ENCODE assay signal across 9 mouse cellular contexts in genomic region chr6:136989824-136990497, GRCm38 (mm10). TPM values are rescaled to one million over a fixed set of nuclear protein-coding genes. Genes with fewer than 3 reads are reported as not detected.
DNase-seq lines count a peak whose midpoint lies in the region; ATAC-seq and TF ChIP-seq lines count a peak whose summit lies in the region.
"Had no signal": no experiment of that assay in that cellular context is flagged by ENCODE, and none has a peak within 500 bp of the region (broad histone marks: within the 10 kb centered on the region; RNA-seq: fewer than 3 reads in every experiment).

No protein-coding gene starts in this region.

- TF ChIP-seq EP300 in liver, postnatal 0 days (IDR thresholded peaks at IDR 0.05; ENCODE audit: low read depth): no peak

- 33% methylated on average over 11 of the region's 11 CpGs for WGBS in heart, embryonic 15.5 days
- 42% methylated on average over 11 of the region's 11 CpGs for WGBS in liver, postnatal 0 days (ENCODE audit: insufficient replicate concordance)

- no peaks in the 10 kb centered on the region for H3K36me3 ChIP-seq in heart, embryonic 15.5 days
- H3K36me3 ChIP-seq in liver, postnatal 0 days (replicated peaks; ENCODE audit: insufficient read depth, low read length): no peaks in the 10 kb centered on the region

- H3K4me2 ChIP-seq in heart, embryonic 15.5 days: peak overlapping the region; percentile 23; the same call in 1 of the 2 replicates
- H3K4me2 ChIP-seq in liver, postnatal 0 days (ENCODE audit: low read depth, low read length): no peak overlapping the region

- no peaks in the 10 kb centered on the region for H3K9me3 ChIP-seq in heart, embryonic 15.5 days (replicated peaks)
- no peaks in the 10 kb centered on the region for H3K9me3 ChIP-seq in liver, postnatal 0 days (ENCODE audit: low read length)

- peak; percentile 36 to 58 for DNase-seq in kidney, postnatal 4 days
- no peak for DNase-seq in kidney, postnatal 14 days
- DNase-seq in R1 (ENCODE audit: low read depth, low spot score): peak; percentile 94
- no peak for DNase-seq in liver, postnatal 0 days
- DNase-seq in frontal cortex, postnatal 14 days (ENCODE audit: low spot score in 2 of 2): no peak
- no peak for DNase-seq in gastrocnemius, postnatal 4 days (ENCODE audit: low spot score in 2 of 2)

- no peaks in the 10 kb centered on the region for H3K27me3 ChIP-seq in heart, embryonic 15.5 days
- H3K27me3 ChIP-seq in liver, postnatal 0 days (ENCODE audit: insufficient read depth, low read length): no peaks in the 10 kb centered on the region

- peaks cover 4% of the 10 kb centered on the region; the same call in 1 of the 2 replicates for H3K4me1 ChIP-seq in heart, embryonic 15.5 days (replicated peaks)
- no peaks in the 10 kb centered on the region; the same call in 1 of the 2 replicates for H3K4me1 ChIP-seq in liver, postnatal 0 days (ENCODE audit: insufficient read depth)

- H3K27ac ChIP-seq in heart, embryonic 15.5 days: no peak overlapping the region
- no peak overlapping the region for H3K27ac ChIP-seq in liver, postnatal 0 days (ENCODE audit: low read depth)
- H3K27ac ChIP-seq: macrophage had no signal

- TF ChIP-seq CTCF in liver, postnatal 0 days (IDR thresholded peaks at IDR 0.05; ENCODE audit: low read depth): no peak

- no peak overlapping the region for H3K4me3 ChIP-seq in heart, embryonic 15.5 days
- no peak overlapping the region for H3K4me3 ChIP-seq in liver, postnatal 0 days (ENCODE audit: low read depth, low read length)

- no peak for ATAC-seq in heart, embryonic 15.5 days (replicated peaks; ENCODE audit: insufficient number of reproducible peaks, insufficient read depth, low FRiP score, low read depth)
- peak; percentile 48; the same call in 1 of the 2 replicates for ATAC-seq in liver, postnatal 0 days
- ATAC-seq in monocyte, adult 5-6 weeks (replicated peaks; ENCODE audit: insufficient number of reproducible peaks, low FRiP score, low TSS enrichment, poor library complexity, severe bottlenecking): no peak

- no peak overlapping the region for H3K9ac ChIP-seq in heart, embryonic 15.5 days
- no peak overlapping the region for H3K9ac ChIP-seq in liver, postnatal 0 days (replicated peaks)

RNA-seq across cellular contexts. Expression of gene Arhgdib, which starts 48.3 kb away (rescaled TPM):
- polyA plus RNA-seq in heart, embryonic 15.5 days (2015; fragmentation: Nextera tagmentation; extraction: Ambion mirVana): 75.6 and 126 TPM in 2 replicates
- polyA plus RNA-seq in liver, postnatal 0 days (2015; fragmentation: Nextera tagmentation; extraction: Ambion mirVana): 190 and 192 TPM in 2 replicates
- 977 to 1,211 TPM (median 1,012 TPM) in 3 replicates for total RNA-seq in monocyte, adult 5-6 weeks (2017)
- total RNA-seq in gastrocnemius, postnatal 4 days (2021): 10 to 100 TPM; 28.4 to 31.1 TPM

Comparison
In these comparisons a context has a peak if more than half of its experiments do, and no peak if none do; other contexts are left out.
1. DNase-seq: peak in kidney, postnatal 4 days (2 of 2) and R1 (single experiment); none in kidney, postnatal 14 days (single experiment), liver, postnatal 0 days (single experiment), frontal cortex, postnatal 14 days (0 of 2) and gastrocnemius, postnatal 4 days (0 of 2).
2. RNA of gene Arhgdib, which starts 48.3 kb away (total RNA-seq): 977 to 1,211 TPM in monocyte, adult 5-6 weeks; 28.4 to 31.1 TPM in gastrocnemius, postnatal 4 days; every median in the first group is over 10 times any median in the second.